Mouse (Mus musculus) layer of hippocampus, postnatal 10 days (tissue): Measurements from ENCODE around the gene Nol7. TPM values are rescaled to one million over a fixed set of nuclear protein-coding genes. Genes with fewer than 3 reads are reported as not detected.
A peak's percentile ranks its signal among the peaks of the same experiment; 100 is the strongest.

ENCODE experiments used
- DNase-seq, 2 experiments: peaks; one replicate each; pipeline ENCODE4 v3.0.0; 2021; ENCODE audit warnings: low spot score in 2 of 2
- long read RNA-seq: library from polyadenylated mRNA; stranded (forward); transcript quantifications from one replicate; pipeline ENCODE4 v2.0.0, GENCODE M21; 2023
- total RNA-seq, 2 experiments: library from RNA; stranded (reverse); gene quantifications; 2 replicates each; pipeline ENCODE4 v1.2.3; 2021

Nol7 gene
- total RNA-seq: 100 to 1,000 TPM in 1 of 2 experiments, 10 to 100 TPM in 1; 96.5 to 109 TPM
- long read RNA-seq, transcript Nol7-201 (8 exons, 1,800 nt): major isoform, 56 of 132 reads
- long read RNA-seq, partial matches to known transcripts: 72 of 132 reads
- long read RNA-seq, other reads (novel, unspliced or antisense): 3 of 132 reads

GRCm38 (mm10) chr13:43398297-43399080, at the start of gene Nol7:
TSS of gene Nol7 (plus strand) at chr13:43398390.
- DNase-seq: peak; percentile 98

GRCm38 (mm10) chr13:43349376-43349775, 48.8 kb upstream of the Nol7 start:
- DNase-seq: no peak

GRCm38 (mm10) chr13:43350489-43351169, 47.6 kb upstream of the Nol7 start:
- DNase-seq: no peak

GRCm38 (mm10) chr13:43353356-43353755, 44.8 kb upstream of the Nol7 start:
- no peak for DNase-seq

- DNase-seq: no peak
These were observed 43.8 kb upstream of the Nol7 start for GRCm38 (mm10) chr13:43354362-43354761.

GRCm38 (mm10) chr13:43356346-43357125, 41.7 kb upstream of the Nol7 start:
- no peak for DNase-seq

- no peak for DNase-seq
These were observed 37.7 kb upstream of the Nol7 start for GRCm38 (mm10) chr13:43360534-43360933.

GRCm38 (mm10) chr13:43362353-43362752, 35.8 kb upstream of the Nol7 start:
- DNase-seq: no peak

- peak; percentile 90 to 92 for DNase-seq
These were observed 33.0 kb upstream of the Nol7 start, which contains the start of gene Sirt5 for GRCm38 (mm10) chr13:43364985-43365824. TSS of gene Sirt5 (plus strand) at chr13:43365496.

- DNase-seq: peak in 1 of 2 experiments; percentile 17
These were observed 32.4 kb upstream of the Nol7 start for GRCm38 (mm10) chr13:43365825-43366184.

GRCm38 (mm10) chr13:43370063-43370462, 28.1 kb upstream of the Nol7 start:
- DNase-seq: no peak

GRCm38 (mm10) chr13:43372892-43373291, 25.3 kb upstream of the Nol7 start:
- no peak for DNase-seq

GRCm38 (mm10) chr13:43374205-43374604, 24.0 kb upstream of the Nol7 start:
- no peak for DNase-seq

- no peak for DNase-seq
These were observed 23.2 kb upstream of the Nol7 start for GRCm38 (mm10) chr13:43374918-43375432.

GRCm38 (mm10) chr13:43379989-43380388, 18.2 kb upstream of the Nol7 start:
- DNase-seq: no peak

GRCm38 (mm10) chr13:43385321-43385720, 12.9 kb upstream of the Nol7 start:
- no peak for DNase-seq

GRCm38 (mm10) chr13:43397700-43398296, 392 bp upstream of the Nol7 start:
- no peak for DNase-seq

- no peak for DNase-seq
These were observed 1.4 kb downstream of the Nol7 start for GRCm38 (mm10) chr13:43399576-43399975.

GRCm38 (mm10) chr13:43412311-43412710, 14.1 kb downstream of the Nol7 start:
- DNase-seq: no peak

- no peak for DNase-seq
These were observed 15.4 kb downstream of the Nol7 start for GRCm38 (mm10) chr13:43413611-43414010.
